Mouse (Mus musculus) layer of hippocampus, adult 9-11 months (tissue): ENCODE measurements around the gene Pgrmc2.
A peak's percentile ranks its signal among the peaks of the same experiment; 100 is the strongest.

Experiments
- DNase-seq: peaks from one replicate; pipeline ENCODE4 v3.0.0; 2022

Gene Pgrmc2

DNA sequence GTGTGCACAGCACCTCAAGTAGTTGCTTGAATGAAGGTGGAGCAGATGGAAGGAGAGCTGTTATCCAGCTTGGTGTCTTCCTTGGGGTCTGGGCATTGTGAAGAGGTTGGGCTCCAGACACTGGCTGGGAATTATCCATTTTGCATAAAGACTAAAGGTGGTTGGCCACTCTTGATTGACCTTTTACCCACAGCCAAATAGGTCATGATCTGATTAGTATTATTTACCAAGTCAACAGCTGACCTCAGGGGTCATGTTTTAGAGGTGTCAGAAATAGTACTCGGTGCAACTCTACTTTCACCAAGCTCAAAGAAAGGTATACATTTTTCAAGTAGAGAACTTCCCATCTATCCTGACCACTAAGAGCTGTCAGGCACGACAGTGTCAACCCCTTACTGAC, 17.5 kb downstream of the Pgrmc2 start:
- no peak for DNase-seq

DNA sequence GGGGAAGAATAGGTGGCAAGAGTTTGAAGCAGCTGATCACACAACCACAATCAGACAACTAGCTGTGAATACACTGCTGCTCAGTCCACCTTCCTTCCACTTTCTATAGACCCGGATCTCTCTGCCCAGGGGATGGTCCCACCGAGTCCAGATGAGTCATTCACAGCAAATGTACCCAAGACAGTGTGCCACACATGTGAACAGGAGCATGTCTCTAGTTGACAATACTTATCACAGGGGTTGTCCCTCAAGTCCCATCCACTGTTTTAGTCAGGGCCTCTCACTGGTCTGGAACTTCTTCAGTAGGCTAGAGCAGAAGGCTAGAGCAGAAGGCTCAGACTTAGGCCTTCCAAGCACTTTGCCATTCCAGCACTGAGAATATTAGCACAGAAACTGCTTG, 20.1 kb downstream of the Pgrmc2 start:
- no peak for DNase-seq

DNA sequence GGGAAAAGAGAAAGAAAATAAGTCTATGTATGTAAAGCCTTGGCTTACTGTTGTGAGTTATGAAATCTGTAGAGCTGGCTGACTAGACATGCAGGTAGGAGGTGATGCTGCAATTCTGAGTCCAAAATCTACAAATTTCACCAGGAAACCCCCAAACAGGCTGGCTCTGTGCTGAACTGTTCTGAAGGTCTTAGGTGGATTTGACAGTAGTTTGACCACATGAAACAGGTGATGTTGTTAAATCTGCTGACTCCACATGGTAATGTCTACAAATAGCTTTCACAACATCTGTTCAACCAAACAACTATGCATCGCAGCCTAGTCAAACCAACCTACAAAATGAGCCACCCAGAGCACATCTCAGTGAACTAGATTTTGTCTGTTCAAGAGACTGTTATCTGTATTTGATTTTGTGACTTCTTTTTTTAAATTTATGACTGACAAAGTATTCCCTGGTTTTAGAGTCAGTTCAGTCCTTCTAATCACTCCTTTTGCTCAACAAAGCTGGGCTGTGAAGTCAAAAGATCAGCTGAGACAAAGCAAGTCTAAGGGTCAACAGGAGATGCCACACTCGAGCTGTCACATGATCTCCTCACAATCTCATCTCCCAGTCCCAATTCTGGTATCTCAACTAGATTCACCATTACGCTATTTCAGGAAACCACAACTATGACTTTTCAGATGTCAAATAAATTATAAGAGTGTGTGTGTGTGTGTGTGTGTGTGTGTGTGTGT, 20.8 kb downstream of the Pgrmc2 start:
- DNase-seq = no peak

DNA sequence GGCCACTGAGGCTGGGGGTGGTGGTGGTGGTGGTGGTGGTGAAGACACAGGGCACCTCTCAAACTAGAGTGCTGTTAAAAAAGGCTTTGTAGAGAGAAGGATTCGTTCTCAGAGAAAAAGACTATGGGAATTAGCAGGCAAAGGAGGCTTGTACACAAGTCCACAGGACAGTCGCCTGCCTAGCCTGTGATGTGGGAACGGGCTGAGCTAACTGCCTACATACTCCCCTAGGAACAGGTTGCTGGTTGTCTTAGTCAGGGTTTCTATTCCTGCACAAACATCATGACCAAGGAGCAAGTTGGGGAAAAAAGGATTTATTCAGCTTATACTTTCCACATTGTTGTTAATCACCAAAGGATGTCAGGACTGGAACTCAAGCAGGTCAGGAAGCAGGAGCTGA, 23.6 kb downstream of the Pgrmc2 start:
- no peak for DNase-seq

DNA sequence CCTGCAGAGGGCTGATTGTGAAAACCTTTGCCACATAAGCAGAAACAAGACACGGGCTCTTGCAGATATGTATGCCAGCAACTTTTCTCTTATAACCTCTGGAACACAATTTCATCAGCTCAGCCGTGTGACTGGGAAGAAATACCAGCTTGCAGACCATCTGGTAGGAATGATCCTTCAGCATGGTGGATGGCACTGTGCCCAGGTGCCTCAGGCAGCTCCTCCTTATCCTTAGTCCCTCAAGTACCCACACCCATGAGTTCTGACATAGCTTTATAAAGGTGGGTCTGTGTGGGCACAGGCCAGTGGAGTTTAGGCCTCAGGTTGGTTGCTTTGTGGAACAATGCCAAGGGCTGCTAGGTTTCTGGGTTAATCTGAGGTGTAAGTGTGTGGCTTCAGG, 24.5 kb downstream of the Pgrmc2 start:
- peak; percentile 64 for DNase-seq

DNA sequence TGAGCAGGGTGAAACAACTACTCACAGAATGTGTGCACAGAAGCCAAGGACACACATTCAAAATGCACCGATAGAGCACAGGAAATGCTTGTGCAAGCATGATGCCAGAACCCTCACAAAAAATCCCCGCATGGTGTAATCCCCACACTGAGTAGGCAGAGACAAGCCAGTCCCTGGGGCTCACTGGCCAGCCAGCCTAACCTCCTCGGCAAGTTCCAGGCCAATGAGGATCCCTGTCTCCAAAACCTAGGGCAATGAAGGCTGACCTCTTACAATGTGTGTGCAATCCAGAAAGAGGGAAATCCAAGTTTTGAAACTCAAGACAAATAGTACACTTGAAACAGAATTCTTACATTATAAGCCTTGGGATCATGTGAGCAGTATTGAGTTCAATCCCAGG, 29.5 kb downstream of the Pgrmc2 start:
- DNase-seq = no peak

DNA sequence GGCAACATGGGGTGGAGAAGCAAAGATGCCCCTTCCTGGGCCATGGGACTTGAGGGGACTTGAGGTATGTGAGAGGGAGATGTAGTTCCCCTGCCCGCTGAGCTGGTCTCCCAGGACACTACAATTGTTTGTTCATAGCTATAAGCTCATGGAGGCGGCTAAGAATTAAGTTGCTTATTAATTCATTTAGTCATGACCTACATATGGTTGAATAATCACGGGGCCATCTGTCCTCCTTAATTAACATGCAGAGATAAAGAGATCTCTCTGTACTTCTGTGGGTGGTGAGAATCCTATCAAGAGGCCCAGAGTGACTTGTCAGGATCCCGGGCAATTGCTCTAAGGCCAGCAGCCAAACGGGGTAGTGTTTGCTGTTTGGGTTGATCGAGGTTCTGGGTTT, 35.0 kb downstream of the Pgrmc2 start:
- no peak for DNase-seq

DNA sequence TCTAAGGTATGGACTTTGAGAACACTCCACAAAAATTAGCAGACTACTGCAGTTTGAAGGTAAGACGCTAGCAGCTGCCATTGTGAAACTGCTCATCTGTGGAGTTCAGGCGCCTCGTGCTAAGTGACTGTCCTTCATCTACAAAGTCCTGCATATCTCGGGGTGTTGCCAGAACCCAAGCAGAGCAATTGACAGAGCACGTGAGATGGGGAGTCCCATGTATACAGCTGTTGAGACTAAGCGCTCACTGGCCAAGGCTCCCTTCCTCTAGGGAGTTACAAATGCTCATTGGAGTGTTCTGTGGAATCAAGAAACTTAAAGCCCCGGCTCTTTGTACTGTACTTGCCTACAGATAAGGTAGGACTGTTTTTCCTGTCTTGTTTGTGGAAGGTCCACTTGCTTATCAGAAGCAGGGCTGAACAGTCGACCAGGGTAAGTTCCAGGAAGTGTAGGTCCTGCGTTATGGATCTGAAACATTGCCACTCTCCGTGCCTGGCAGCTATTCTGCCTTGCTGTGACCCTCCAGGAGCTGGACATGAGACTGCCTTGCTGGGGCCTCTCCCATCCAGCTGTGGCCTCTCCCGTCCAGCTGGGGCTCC, 39.0 kb downstream of the Pgrmc2 start:
- no peak for DNase-seq

DNA sequence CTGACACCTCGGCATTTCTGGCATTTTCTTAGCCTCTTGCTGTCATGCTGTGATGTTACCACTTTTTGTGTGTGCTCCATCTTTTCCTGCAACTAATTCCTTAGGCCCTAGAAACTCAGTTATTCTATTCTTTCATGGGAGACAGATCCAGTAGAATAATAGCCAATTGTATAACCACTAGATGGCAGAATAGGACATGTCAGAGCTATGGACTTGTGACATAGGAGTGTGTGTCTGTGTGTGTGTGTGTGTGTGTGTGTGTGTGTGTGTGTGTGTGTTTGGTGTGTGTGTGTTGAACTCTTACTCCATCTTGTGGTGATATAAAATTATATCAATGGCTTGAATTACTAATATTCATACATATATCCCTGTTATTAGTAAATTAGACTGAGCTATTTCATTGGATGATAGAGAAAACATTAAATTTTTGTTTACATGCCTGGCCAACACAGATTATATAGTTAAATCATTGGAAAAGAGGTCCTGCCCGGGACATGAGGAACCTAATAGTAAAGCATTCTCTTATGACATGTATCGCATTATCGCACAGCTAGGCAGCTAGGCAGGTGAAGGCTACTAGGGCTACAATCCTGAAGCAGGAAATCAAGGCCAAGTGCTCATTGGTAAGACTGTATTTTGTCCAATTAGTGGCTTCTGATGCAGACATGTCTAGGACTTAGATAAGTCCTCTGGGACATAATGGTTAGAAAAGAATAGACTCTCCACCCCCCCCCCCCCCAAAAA, 40.5 kb downstream of the Pgrmc2 start:
- DNase-seq = peak; percentile 51

DNA sequence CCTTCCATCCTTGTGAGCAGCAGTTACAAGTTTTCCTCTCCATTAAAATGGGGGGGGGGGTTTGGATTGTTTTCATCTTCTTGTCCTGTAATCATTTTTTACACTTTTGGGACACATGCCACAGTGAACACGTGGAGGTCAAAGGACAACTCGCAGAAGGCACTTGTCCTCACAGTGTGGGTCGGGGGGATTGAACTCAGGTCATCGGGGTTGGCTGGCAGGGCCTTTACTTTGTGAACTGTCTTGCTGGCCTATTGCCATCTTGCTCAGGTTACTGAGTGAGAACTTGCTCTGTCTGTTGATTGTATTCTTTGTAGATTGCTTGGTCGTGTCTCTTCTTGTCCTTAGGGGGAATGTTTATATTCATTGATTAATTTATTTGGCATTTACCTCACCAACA, 41.6 kb downstream of the Pgrmc2 start:
- no peak for DNase-seq

DNA sequence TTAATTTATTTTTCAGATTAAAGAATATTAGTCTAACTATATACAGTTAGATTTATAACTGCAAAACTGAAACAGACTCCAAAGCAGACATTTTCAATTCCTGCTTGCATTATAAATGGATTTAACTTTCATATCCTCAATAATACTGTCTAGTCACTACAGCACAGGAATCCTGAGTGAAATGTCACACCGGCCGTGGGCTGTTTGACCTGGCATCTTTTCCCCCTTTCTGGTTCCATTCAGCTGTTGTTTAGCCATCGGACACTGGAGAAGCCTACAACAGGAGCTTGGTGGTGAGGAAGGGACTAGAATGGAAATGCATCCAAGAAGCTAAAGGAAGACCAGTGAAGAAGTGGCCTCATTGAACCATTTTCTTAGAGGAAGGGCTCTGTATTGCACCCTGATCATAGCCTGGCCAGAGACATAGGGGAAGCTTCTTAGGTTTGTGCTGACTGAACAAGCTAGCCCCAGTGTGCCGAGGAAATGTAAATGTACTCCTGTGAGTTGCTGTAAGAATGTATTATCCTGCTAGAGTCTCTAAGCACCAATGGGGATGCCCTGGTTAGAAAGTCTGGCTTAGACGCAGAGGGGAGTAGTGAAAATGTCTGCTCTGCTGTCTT, 44.4 kb downstream of the Pgrmc2 start:
- DNase-seq = no peak

DNA sequence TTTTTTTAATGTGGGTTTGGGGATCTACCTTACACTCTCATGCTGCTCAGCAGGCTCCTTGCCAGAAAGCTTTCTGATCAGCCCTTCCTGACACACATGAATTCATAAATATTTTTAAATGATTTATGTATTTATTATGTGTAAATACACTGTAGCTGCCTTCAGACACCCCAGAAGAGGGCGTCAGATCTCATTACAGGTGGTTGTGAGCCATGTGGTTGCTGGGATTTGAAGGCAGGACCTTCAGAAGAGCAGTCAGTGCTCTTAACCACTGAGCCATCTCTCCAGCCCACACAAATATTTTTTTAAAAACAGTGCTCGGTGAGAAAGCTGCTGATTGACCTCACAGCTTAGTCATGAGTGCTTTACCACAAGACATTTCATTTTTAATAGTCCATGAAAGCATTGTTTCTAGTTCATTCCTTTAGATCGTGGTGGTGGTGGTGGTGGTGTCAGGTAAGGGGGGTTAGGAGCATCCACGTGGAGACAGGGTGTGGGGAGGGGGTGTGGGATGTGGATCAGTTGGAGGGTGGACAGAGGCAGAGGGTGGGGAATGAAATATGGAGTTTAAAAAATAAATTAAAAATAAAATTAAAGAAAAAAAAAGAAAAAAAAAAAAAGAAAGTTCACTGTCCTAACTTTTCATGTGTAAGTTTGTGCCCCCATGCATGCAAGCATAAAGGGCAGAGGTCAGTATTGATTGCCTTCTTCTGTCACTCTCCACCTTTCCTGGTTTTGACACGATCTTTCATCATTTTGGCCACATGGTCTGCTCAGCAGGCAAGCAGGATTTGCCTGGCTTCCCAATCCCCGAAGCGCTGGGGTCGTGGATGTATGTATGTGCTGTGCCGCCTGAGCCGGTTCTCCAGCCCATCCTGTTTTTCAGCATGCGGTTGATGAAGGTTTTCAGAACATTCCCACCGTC, 51.3 kb downstream of the Pgrmc2 start:
- DNase-seq = no peak

DNA sequence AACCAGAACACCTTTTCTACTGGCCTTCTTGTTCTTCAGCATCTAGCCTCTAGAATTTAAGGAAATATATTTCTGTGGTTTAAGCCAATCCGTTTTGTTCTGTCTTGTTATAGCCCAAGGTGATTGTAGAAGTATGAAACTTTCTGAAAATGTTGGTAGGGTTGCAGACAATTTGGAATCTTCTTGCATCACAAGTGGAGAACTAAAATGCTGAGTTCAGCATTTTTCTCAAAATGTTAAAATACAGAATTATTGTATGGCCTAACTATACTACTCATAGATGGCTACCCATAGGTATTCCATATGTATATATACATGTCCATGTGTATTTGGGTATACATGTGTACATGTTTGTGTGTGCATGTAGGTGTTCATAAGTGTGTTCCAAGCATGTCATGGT, 52.1 kb downstream of the Pgrmc2 start:
- no peak for DNase-seq

DNA sequence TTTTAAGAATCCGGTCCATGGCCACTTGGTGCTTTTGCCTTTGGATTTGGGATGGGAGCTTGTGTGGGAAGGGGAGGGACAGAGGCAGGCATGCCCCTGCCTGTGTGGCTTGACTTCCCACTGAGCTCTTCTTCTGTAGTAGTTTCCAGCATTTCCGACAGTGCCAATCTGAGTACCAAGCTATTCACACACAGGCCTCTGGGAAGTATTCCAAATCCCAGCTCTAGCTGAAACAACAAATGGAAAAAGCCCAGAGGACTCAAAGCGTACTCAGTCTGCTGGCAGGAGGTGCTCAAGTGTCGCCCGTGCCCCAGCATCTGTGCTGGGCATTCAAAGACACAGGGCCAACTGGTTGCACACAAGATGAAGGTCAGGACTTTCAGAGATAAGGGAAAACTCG, 60.9 kb downstream of the Pgrmc2 start:
- DNase-seq = peak; percentile 79

DNA sequence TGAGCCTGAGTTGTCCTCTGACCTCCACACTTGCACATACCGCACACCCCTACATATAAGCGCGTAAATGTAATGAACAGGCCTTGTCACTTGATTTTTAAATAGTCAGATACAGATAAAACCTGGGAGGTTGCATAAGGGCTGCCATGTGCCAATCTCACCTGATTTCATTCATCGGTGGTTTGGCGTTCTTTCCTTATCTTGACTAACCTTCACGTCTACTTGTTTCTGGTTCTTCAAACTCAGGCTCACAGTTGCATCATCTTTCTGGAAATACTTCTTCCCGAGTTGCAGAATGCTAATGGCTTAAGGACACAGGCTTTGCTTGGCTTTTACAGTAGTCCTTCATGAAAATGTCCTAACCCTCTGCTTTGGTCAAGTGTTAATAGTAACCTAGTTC, 62.2 kb downstream of the Pgrmc2 start:
- no peak for DNase-seq

DNA sequence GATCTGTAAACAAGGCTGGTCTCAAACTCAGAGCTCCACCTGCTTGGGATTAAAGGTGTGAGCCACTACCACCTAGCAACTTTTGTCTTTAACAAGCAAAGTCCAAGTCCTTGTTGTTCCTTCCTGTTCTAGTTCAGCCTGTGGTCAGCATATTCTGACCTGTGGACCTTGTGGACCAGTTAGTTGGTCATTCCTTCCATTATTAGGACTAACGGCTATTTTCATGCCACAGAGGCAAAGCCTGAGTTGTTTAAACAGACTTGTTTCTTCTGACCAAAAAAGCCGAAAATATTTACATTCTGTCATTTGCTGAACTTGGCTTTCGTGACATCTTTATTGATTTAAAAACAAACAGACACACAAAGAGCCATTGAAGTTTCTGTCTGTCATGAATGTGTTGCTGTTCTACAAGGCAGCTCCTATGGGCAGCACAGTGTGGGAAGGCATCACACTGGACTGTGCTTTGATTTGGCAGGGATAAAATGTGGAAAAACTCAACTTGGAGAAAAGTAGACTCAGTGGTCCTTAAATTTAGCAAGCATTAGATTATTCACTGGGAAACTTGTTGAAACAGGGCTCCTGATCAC, 64.7 kb downstream of the Pgrmc2 start:
- DNase-seq = no peak
